Mouse (Mus musculus) splenic B cell, adult 2 months (primary cell): ENCODE measurements around the gene Ticrr.

Experiments
- DNase-seq: peaks from one replicate; pipeline ENCODE4 v3.0.0-alpha.2; 2011; ENCODE audit warnings: low read depth, low spot score
- H3K27me3 ChIP-seq: 2 replicates; pipeline ENCODE4 v1.6.1; 2012; ENCODE audit warnings: mild to moderate bottlenecking, low read length, moderate library complexity, mixed read lengths; ENCODE audit not compliant: control insufficient read depth, poor library complexity, insufficient read depth, severe bottlenecking
- H3K36me3 ChIP-seq: 2 replicates; pipeline ENCODE4 v1.6.1; 2012; ENCODE audit warnings: mild to moderate bottlenecking, low read length, moderate library complexity, mixed read lengths; ENCODE audit not compliant: control insufficient read depth, poor library complexity, insufficient read depth, severe bottlenecking

Gene Ticrr

GRCm38 (mm10) chr7:79747659-79748058, 87.7 kb downstream of the Ticrr start:
- no peaks in the 10 kb centered on the region for H3K27me3 ChIP-seq
- H3K36me3 ChIP-seq, result no peaks in the 10 kb centered on the region
- no peak for DNase-seq
